In the genomic region with DNA sequence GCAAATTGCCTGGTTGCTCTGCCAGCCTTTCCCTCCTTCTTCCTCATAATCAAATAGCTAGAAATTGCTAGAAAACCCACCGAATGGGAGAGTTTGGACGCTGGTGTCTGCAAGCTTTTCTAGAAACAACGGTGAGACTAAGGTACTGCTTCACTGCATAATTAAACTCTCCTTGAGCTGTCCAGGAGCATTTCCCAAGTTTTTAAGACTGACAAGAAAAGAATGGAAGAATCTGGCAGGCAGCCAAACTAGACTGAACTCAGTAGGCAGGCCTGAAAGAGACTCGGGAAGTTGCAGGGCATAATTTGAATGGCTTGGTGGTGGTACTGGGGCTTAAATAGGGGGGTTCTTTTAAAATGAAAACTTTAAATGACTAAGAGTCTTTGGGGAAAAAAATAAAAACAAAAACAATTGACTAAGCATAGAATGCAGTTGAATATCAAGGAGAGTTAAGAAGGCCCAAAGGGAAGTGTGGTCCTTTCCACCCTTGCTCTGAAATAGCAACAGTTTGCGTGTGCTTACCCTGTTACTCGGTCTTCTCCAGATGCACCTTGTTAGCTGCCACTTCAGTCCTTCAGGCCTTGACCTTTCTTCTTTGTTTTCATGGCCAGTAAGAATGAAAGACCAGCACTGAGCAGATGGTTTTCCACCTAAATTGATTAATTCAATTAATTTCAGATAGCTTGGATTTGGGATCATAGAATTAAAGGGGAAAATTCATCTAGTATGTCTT, we compare ENCODE assay signal across 9 mouse cellular contexts. TPM values are rescaled to one million over a fixed set of nuclear protein-coding genes. Genes with fewer than 3 reads are reported as not detected.
DNase-seq lines count a peak whose midpoint lies in the region; ATAC-seq and TF ChIP-seq lines count a peak whose summit lies in the region.
"Had no signal": no experiment of that assay in that cellular context is flagged by ENCODE, and none has a peak within 500 bp of the region (broad histone marks: within the 10 kb centered on the region; RNA-seq: fewer than 3 reads in every experiment).

No protein-coding gene starts in this region.

- 71% methylated on average over 6 of the region's 6 CpGs for WGBS in liver, postnatal 0 days (ENCODE audit: insufficient replicate concordance)
- 33% methylated on average over 6 of the region's 6 CpGs for WGBS in embryonic facial prominence, embryonic 10.5 days
- WGBS in heart, embryonic 15.5 days = 29% methylated on average over 6 of the region's 6 CpGs
- WGBS in midbrain, embryonic 14.5 days = 13% methylated on average over 6 of the region's 6 CpGs

- H3K4me2 ChIP-seq in liver, postnatal 0 days (ENCODE audit: low read depth, low read length) = no peak overlapping the region
- H3K4me2 ChIP-seq in heart, embryonic 15.5 days = peak overlapping the region; percentile 88
- H3K4me2 ChIP-seq in midbrain, embryonic 14.5 days (ENCODE audit: low read length) = peak overlapping the region; percentile 83

- no peak overlapping the region for H3K4me3 ChIP-seq in liver, postnatal 0 days (ENCODE audit: low read depth, low read length)
- H3K4me3 ChIP-seq in embryonic facial prominence, embryonic 10.5 days = peak overlapping the region; percentile 87
- H3K4me3 ChIP-seq in heart, embryonic 15.5 days = peak overlapping the region; percentile 70
- no peak overlapping the region for H3K4me3 ChIP-seq in midbrain, embryonic 14.5 days (replicated peaks; ENCODE audit: low read depth, low read length)

- H3K27me3 ChIP-seq in liver, postnatal 0 days (ENCODE audit: insufficient read depth, low read length) = peaks cover 4% of the 10 kb centered on the region; the same call in 1 of the 2 replicates
- no peaks in the 10 kb centered on the region for H3K27me3 ChIP-seq in embryonic facial prominence, embryonic 10.5 days (replicated peaks; ENCODE audit: low read depth, poor library complexity, severe bottlenecking)
- no peaks in the 10 kb centered on the region for H3K27me3 ChIP-seq in heart, embryonic 15.5 days
- H3K27me3 ChIP-seq in midbrain, embryonic 14.5 days (ENCODE audit: control insufficient read depth, insufficient read depth, low read length) = no peaks in the 10 kb centered on the region
- H3K27me3 ChIP-seq: Patski had no signal

- no peak overlapping the region for H3K9ac ChIP-seq in liver, postnatal 0 days (replicated peaks)
- no peak overlapping the region for H3K9ac ChIP-seq in heart, embryonic 15.5 days
- no peak overlapping the region for H3K9ac ChIP-seq in midbrain, embryonic 14.5 days (replicated peaks; ENCODE audit: low read length)

- H3K27ac ChIP-seq in liver, postnatal 0 days (ENCODE audit: low read depth) = no peak overlapping the region
- peak overlapping the region; percentile 97; the same call in 1 of the 2 replicates for H3K27ac ChIP-seq in embryonic facial prominence, embryonic 10.5 days (replicated peaks)
- peak overlapping the region; percentile 86 for H3K27ac ChIP-seq in heart, embryonic 15.5 days
- H3K27ac ChIP-seq in midbrain, embryonic 14.5 days (replicated peaks; ENCODE audit: low read depth, low read length) = no peak overlapping the region

- no peak for TF ChIP-seq CTCF in liver, postnatal 0 days (IDR thresholded peaks at IDR 0.05; ENCODE audit: low read depth)

- no peaks in the 10 kb centered on the region for H3K9me3 ChIP-seq in liver, postnatal 0 days (ENCODE audit: low read length)
- no peaks in the 10 kb centered on the region for H3K9me3 ChIP-seq in embryonic facial prominence, embryonic 10.5 days
- H3K9me3 ChIP-seq in heart, embryonic 15.5 days (replicated peaks) = no peaks in the 10 kb centered on the region
- H3K9me3 ChIP-seq in midbrain, embryonic 14.5 days (ENCODE audit: control insufficient read depth, low read length) = no peaks in the 10 kb centered on the region

- peaks cover 2% of the 10 kb centered on the region; the same call in 1 of the 2 replicates for H3K4me1 ChIP-seq in liver, postnatal 0 days (ENCODE audit: insufficient read depth)
- H3K4me1 ChIP-seq in embryonic facial prominence, embryonic 10.5 days = peaks cover 29% of the 10 kb centered on the region
- peaks cover 17% of the 10 kb centered on the region for H3K4me1 ChIP-seq in heart, embryonic 15.5 days (replicated peaks)
- H3K4me1 ChIP-seq in midbrain, embryonic 14.5 days (ENCODE audit: control insufficient read depth, insufficient read depth, low read length) = no peaks in the 10 kb centered on the region

- H3K36me3 ChIP-seq in liver, postnatal 0 days (replicated peaks; ENCODE audit: insufficient read depth, low read length) = no peaks in the 10 kb centered on the region
- H3K36me3 ChIP-seq in embryonic facial prominence, embryonic 10.5 days (replicated peaks) = no peaks in the 10 kb centered on the region
- no peaks in the 10 kb centered on the region for H3K36me3 ChIP-seq in heart, embryonic 15.5 days
- no peaks in the 10 kb centered on the region for H3K36me3 ChIP-seq in midbrain, embryonic 14.5 days (ENCODE audit: control insufficient read depth, insufficient read depth, low read length)

- peak; percentile 5 for DNase-seq in liver
- no peak for DNase-seq in liver, postnatal 0 days
- peak; percentile 25 for DNase-seq in embryonic facial prominence, embryonic 10.5 days (ENCODE audit: low spot score)
- peak; percentile 36 to 73 for DNase-seq in kidney, postnatal 25 days
- DNase-seq in midbrain, embryonic 14.5 days = peak; percentile 79
- no peak for DNase-seq in spleen, postnatal 10 days (ENCODE audit: low spot score in 2 of 2)
- DNase-seq in ovary, adult 18-20 months (ENCODE audit: low spot score) = no peak

- TF ChIP-seq EP300 in liver, postnatal 0 days (IDR thresholded peaks at IDR 0.05; ENCODE audit: low read depth) = no peak

- ATAC-seq in liver, postnatal 0 days = no peak
- ATAC-seq in heart, embryonic 15.5 days (replicated peaks; ENCODE audit: insufficient number of reproducible peaks, insufficient read depth, low FRiP score, low read depth) = no peak
- no peak for ATAC-seq in midbrain, embryonic 14.5 days (ENCODE audit: low FRiP score, low TSS enrichment)

RNA-seq across cellular contexts. Expression of a gene that starts 2.0 kb away (rescaled TPM):
- polyA plus RNA-seq in liver, postnatal 0 days (2015; fragmentation: Nextera tagmentation; extraction: Ambion mirVana) = 0.46 and 0.51 TPM in 2 replicates
- 22.0 and 24.9 TPM in 2 replicates for polyA plus RNA-seq in embryonic facial prominence, embryonic 10.5 days (2016; fragmentation: Nextera tagmentation; extraction: Ambion mirVana)
- polyA plus RNA-seq in heart, embryonic 15.5 days (2015; fragmentation: Nextera tagmentation; extraction: Ambion mirVana) = 11.4 and 12.7 TPM in 2 replicates
- 6.2 and 9.8 TPM in 2 replicates for polyA plus RNA-seq in midbrain, embryonic 14.5 days (2014; fragmentation: Nextera tagmentation; extraction: Ambion mirVana)

Comparison
In these comparisons a context has a peak if more than half of its experiments do, and no peak if none do; other contexts are left out.
1. DNase-seq: peak in liver (single experiment), embryonic facial prominence, embryonic 10.5 days (single experiment), kidney, postnatal 25 days (2 of 2) and midbrain, embryonic 14.5 days (single experiment); none in liver, postnatal 0 days (single experiment), spleen, postnatal 10 days (0 of 2) and ovary, adult 18-20 months (single experiment).
2. H3K27ac ChIP-seq: peak in embryonic facial prominence, embryonic 10.5 days (single experiment) and heart, embryonic 15.5 days (single experiment); none in liver, postnatal 0 days (single experiment) and midbrain, embryonic 14.5 days (single experiment).
3. H3K4me3 ChIP-seq: peak in embryonic facial prominence, embryonic 10.5 days (single experiment) and heart, embryonic 15.5 days (single experiment); none in liver, postnatal 0 days (single experiment) and midbrain, embryonic 14.5 days (single experiment).